Mouse (Mus musculus) C2C12 (cell line): ENCODE data around the gene Ccdc180.

Source experiments
- CEBPB ChIP-seq: IDR thresholded peaks from one replicate; pipeline ENCODE4 v1.6.1; 2011; ENCODE audit warnings: low read depth, mild to moderate bottlenecking, control low read depth, moderate library complexity
- CTCF ChIP-seq: IDR thresholded peaks from one replicate; pipeline ENCODE4 v1.5.1; 2011; ENCODE audit not compliant: control insufficient read depth, insufficient read depth, insufficient read length
- FOSL1 ChIP-seq: IDR thresholded peaks from one replicate; pipeline ENCODE4 v1.8.0; 2011; ENCODE audit warnings: mild to moderate bottlenecking, low read length; ENCODE audit not compliant: poor library complexity, insufficient read depth, severe bottlenecking
- MAX ChIP-seq: IDR thresholded peaks from one replicate; pipeline ENCODE4 v1.6.1; 2011; ENCODE audit warnings: mild to moderate bottlenecking, control low read depth
- MYOD1 ChIP-seq: IDR thresholded peaks from one replicate; pipeline ENCODE4 v1.6.1; 2011; ENCODE audit warnings: low read depth; ENCODE audit not compliant: control insufficient read depth, insufficient read length
- MYOG ChIP-seq: IDR thresholded peaks from one replicate; pipeline ENCODE4 v1.6.1; 2011; ENCODE audit not compliant: control insufficient read depth, insufficient read length; ENCODE audit errors: extremely low read depth
- USF1 ChIP-seq: IDR thresholded peaks from one replicate; pipeline ENCODE4 v1.6.1; 2011; ENCODE audit warnings: low read depth, mild to moderate bottlenecking, control low read depth, moderate library complexity

DNA sequence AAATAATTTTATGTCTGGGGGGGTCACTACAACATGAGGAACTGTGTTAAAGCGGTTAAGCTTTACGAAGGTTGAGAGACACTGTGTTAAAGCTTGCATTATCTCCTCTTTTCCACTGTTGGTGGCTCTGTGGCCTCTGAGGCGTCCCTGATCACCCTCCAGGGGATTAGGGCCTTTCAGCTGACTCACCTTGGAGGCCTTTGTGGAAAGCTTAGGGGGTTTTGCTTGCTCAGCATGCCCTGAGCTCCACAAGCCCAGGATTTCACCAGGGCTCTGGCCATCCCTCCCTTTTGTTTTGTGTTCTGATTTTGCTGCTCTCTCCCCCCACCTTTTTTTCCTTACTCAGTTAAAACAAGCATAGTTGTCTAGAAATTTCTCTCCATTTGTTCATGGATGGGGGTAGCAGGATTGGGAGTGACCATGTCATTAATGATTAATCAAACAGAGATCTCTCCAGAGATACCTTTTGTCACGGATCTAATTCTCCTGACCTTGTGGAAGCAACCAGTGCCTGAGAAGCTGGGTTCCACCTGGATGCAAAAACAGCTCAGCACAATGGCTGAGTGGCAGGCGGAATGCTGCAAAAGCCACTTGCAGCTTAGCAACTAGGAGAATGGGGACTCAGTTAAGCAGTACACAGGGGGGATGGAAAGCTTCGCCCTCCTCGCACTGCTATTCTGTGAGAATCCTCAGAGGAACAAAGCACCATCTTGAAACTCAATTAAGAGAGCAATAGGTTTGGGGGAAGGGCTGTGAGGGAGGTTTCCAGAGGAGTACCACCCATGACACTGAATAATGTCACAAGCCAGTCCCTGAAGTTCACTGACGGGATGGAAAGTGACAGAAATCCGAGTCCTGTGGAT, 77.6 kb downstream of the Ccdc180 start:
- TF ChIP-seq USF1 (no peak), CTCF (no peak), MAX (no peak), CEBPB (no peak), MYOD1 (no peak), MYOG (no peak), FOSL1 (no peak)
